Mouse (Mus musculus) gastrocnemius, adult 2 months (tissue): ENCODE results near the gene Uevld. TPM values are rescaled to one million over a fixed set of nuclear protein-coding genes. Genes with fewer than 3 reads are reported as not detected.

Experiments
- DNase-seq: peaks from one replicate; pipeline ENCODE4 v3.0.0; 2022
- H3K27ac ChIP-seq: fragments of 200-600 bp; 2 replicates; pipeline ENCODE4 v1.8.1; 2022; ENCODE audit warnings: mild to moderate bottlenecking
- H3K4me3 ChIP-seq: fragments of 200-600 bp; 2 replicates; pipeline ENCODE4 v1.8.1; 2022; ENCODE audit warnings: mild to moderate bottlenecking, moderate library complexity
- CTCF ChIP-seq: fragments of 200-600 bp; IDR thresholded peaks from 2 replicates; pipeline ENCODE4 v1.8.1; 2022; ENCODE audit warnings: antibody characterized with exemption, mild to moderate bottlenecking, moderate library complexity
- intact Hi-C: fragments of 180-260 bp; cut with DNase I; formaldehyde crosslinking; loops from one replicate; pipeline ENCODE4 v1.15.1; 2025
- total RNA-seq, 2 experiments: library from RNA; stranded (reverse); gene quantifications; 2 replicates each; pipeline ENCODE4 v1.2.3; 2021

Gene Uevld
- total RNA-seq, 2 experiments from 2014 or later = 11.2 to 11.9 TPM

GRCm38 (mm10) chr7:46960991-46961390 lies 2.7 kb upstream of the Uevld start:
- H3K27ac ChIP-seq = no peak overlapping the region
- no peak for TF ChIP-seq CTCF
- no peak for DNase-seq
- intact Hi-C loops = loop anchor here (5.0 kb wide), 1 partner anchor 121 kb away; no protein-coding TSS in a partner anchor
- no peak overlapping the region for H3K4me3 ChIP-seq

GRCm38 (mm10) chr7:46958853-46959252 lies 526 bp upstream of the Uevld start:
- intact Hi-C loops = no loop called here
- no peak for DNase-seq
- H3K4me3 ChIP-seq = peak overlapping the region; percentile 77

DNA sequence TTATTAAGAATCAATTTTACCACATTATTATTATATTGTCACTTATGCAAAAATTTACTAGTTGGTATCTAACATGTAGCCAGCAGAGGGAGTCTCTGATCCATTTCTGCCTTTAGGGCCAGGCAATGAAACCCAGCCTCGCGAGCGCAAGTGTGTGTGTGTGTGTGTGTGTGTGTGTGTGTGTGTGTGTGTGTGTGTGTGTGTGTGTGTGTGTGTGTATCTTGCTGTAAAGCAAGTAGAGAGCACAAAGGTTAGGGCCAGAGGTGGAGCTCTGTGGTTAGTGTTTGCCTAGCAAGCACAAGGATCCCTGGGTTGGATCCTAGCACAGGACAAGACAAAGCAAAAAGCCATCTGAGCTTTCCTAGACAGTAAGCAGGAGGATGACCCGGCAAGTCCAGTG lies 22.5 kb downstream of the Uevld start:
- no peak for DNase-seq
- Histone ChIP-seq H3K27ac (no peak overlapping the region), H3K4me3 (no peak overlapping the region)
- TF ChIP-seq CTCF = peak; percentile 45
- intact Hi-C loops = no loop called here

More at GRCm38 (mm10) chr7:46958853-46959252, 526 bp upstream of the Uevld start:
- TF ChIP-seq CTCF = no peak
- peak overlapping the region; percentile 87; the same call in 1 of the 2 replicates for H3K27ac ChIP-seq

GRCm38 (mm10) chr7:46934788-46935187 lies 23.5 kb downstream of the Uevld start:
- DNase-seq = no peak
- Histone ChIP-seq H3K4me3 (no peak overlapping the region), H3K27ac (no peak overlapping the region)
- TF ChIP-seq CTCF = no peak
- intact Hi-C loops = no loop called here

DNA sequence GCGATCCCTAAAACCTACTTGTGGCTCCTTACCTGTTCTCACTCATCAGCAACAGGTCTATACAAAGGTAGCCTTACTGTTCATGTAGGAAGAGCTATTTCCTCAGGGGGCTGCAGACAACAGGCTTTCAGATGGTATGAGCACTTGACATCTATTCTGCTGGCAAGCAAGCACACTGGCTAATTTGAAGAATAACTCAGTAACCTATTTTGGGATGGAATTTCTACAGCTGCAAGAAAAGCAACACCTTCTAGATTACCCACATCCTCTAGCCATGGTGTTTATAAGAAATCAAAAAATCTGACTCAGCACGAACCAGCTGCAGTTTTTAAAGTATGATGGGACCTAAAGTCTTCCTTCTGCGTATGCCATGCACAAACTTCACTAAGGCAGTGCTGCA lies 27.0 kb downstream of the Uevld start:
- TF ChIP-seq CTCF = no peak
- intact Hi-C loops = no loop called here
- Histone ChIP-seq H3K4me3 (no peak overlapping the region), H3K27ac (no peak overlapping the region)
- DNase-seq = no peak

GRCm38 (mm10) chr7:46928291-46928690 lies 30.0 kb downstream of the Uevld start:
- no peak for TF ChIP-seq CTCF
- intact Hi-C loops = no loop called here
- no peak overlapping the region for H3K4me3 ChIP-seq
- DNase-seq = no peak
- H3K27ac ChIP-seq = no peak overlapping the region

- no peak for DNase-seq
- Histone ChIP-seq H3K4me3 (no peak overlapping the region), H3K27ac (no peak overlapping the region)
- no peak for TF ChIP-seq CTCF
- intact Hi-C loops = no loop called here
Observed at GRCm38 (mm10) chr7:46922075-46922474, 36.3 kb downstream of the Uevld start.

- peak within 1 kb of the TSS; percentile 77 for H3K4me3 ChIP-seq
- intact Hi-C loops = loop anchor here (5.0 to 10.0 kb wide), 2 partner anchors 67 to 125 kb away; partner anchors contain the start of genes Gtf2h1 and Hps5
- H3K27ac ChIP-seq = peak within 1 kb of the TSS; percentile 99
- peak; percentile 96 for DNase-seq
- peak; percentile 20 for TF ChIP-seq CTCF
Observed at GRCm38 (mm10) chr7:46919551-46920176, 38.7 kb downstream of the Uevld start, which contains the start of gene Tsg101. TSS of gene Tsg101 (minus strand) at chr7:46919969.

DNA sequence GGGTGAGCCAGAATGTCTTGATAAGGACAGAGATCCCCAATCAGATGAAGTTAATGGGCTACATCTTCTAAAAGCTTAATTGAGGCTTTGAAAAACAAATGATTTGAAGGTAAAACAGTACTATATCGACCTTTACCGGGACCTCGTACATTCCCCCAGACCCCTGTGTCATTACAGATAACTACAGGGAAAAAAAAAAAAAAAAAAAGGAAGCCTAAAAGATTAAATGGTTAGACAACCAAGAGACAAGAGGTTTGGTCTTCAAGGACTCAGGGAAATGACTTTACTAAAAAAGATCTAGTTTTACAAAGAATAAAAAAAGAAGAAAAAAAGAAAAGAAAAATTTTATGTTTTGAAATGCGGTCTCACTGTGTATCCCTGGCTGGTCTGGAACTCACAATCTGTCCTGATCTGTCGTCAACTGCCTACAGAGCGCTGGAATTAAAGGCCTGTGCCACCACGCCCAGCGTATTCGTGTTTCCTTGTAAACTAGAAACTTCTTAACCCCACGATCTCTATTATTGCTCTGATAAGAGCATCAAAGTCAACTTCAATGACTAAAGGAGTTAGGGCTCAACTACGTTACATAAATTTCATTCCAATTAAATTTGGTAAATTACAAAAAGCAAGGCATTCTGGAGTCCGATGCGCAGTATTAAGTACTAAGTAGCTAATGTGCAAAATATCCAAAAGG lies 39.5 kb downstream of the Uevld start:
- intact Hi-C loops = loop anchor here (5.0 to 10.0 kb wide), 2 partner anchors 67 to 124 kb away; partner anchors contain the start of genes Gtf2h1 and Hps5
- peak overlapping the region; percentile 99 for H3K27ac ChIP-seq

GRCm38 (mm10) chr7:46916376-46916775 lies 42.0 kb downstream of the Uevld start:
- intact Hi-C loops = loop anchor here (5.0 to 10.0 kb wide), 2 partner anchors 64 to 122 kb away; partner anchors contain the start of genes Gtf2h1 and Hps5

More for the DNA sequence above, 39.5 kb downstream of the Uevld start:
- peak overlapping the region; percentile 77 for H3K4me3 ChIP-seq
- DNase-seq = no peak
- no peak for TF ChIP-seq CTCF

DNA sequence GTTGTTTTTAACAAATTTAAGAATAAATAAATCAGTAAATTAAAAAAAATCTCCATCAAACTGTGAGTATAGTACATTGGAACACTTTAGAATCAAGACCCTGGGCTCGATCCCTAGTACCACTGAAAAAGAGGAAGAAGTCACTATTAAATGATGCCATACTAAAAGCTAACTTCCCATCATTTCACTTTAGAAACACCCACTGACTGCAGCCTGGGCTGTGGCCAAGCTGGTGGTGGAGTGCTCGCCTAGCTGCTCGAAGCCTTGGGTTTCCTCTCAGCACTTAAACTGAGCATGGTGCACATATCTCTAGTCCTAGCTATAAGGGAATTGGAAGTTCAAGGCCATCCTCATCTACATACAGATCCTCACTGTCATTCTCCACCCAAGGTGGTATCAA lies 47.1 kb downstream of the Uevld start:
- H3K4me3 ChIP-seq = no peak overlapping the region
- DNase-seq = no peak
- intact Hi-C loops = loop anchor here (10.0 kb wide), 1 partner anchor 116 kb away; the partner anchor contains the start of genes Gtf2h1 and Hps5
- no peak overlapping the region for H3K27ac ChIP-seq
- TF ChIP-seq CTCF = no peak

More at GRCm38 (mm10) chr7:46916376-46916775, 42.0 kb downstream of the Uevld start:
- no peak overlapping the region for H3K27ac ChIP-seq
- DNase-seq = no peak
- no peak for TF ChIP-seq CTCF
- no peak overlapping the region for H3K4me3 ChIP-seq

DNA sequence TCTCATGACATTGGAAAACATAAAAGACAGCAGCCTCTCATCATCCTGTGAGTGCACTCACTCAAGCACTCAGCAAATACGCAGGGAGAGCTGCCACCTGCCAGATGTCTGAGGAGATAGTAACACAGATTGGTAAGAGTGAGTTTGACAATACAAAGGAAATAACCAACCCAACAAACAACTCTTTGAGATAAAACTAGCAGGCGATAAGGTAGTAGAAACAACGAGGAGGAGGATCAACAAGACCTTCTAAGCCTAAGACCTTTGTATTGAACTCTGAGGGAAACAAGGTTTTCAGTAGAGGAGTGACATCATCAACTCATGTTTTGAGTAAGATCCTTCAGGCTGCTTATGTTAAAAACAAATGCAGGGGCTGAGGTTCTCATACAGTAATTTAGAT lies 59.0 kb downstream of the Uevld start:
- Histone ChIP-seq H3K4me3 (no peak overlapping the region), H3K27ac (no peak overlapping the region)
- no peak for DNase-seq
- intact Hi-C loops = loop anchor here (5.0 kb wide), 1 partner anchor 42 kb away; no protein-coding TSS in a partner anchor
- TF ChIP-seq CTCF = no peak

GRCm38 (mm10) chr7:46895511-46895910 lies 62.8 kb downstream of the Uevld start:
- intact Hi-C loops = loop anchor here (5.0 kb wide), 1 partner anchor 38 kb away; no protein-coding TSS in a partner anchor
- Histone ChIP-seq H3K4me3 (no peak overlapping the region), H3K27ac (no peak overlapping the region)
- no peak for DNase-seq
- no peak for TF ChIP-seq CTCF
